In the genomic region with DNA sequence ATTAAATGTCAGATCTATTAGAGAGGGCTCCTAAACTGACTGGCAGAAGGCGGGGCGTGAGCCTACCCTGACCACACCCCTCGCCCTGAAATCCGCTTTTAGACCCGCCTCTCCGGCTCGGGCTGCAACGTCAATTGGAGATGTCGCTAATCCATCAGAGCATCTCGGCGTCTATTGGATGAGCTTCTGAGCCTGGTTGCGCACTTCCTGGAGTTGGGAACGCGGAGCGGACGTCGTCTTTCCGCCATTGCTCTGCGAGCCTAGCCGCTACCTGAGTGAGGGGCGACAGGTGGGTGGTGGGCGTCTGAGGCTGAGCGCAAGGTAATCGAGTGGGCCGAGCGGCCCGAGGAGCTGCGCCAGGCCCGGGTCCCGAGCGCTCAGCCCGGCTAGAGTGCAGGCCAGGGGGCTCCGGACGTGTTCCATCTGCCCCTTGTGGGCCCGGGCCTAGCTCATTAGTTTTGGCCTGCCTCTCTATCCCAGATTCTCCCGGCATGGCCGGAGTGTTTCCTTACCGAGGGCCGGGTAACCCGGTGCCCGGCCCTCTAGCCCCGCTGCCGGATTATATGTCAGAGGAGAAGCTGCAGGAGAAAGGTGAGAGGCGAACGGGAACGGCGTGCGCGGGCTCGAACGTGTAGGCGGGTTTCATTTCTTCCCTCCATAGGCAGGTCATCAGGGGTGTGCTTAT, we compare ENCODE assay signal across 8 mouse cellular contexts. TPM values are rescaled to one million over a fixed set of nuclear protein-coding genes. Genes with fewer than 3 reads are reported as not detected.
DNase-seq lines count a peak whose midpoint lies in the region; ATAC-seq lines count a peak whose summit lies in the region.

A gene (plus strand): TSS at position 216 of the 685 bp plus-strand sequence.

- DNase-seq in adipocyte (ENCODE audit: low spot score), result peak; percentile 98
- DNase-seq in embryo, embryonic 10 days (ENCODE audit: low spot score), result peak; percentile 99
- peak; percentile 93 for DNase-seq in gastrocnemius, postnatal 14 days
- peak; percentile 96 to 98 for DNase-seq in left cerebral cortex, postnatal 10 days (ENCODE audit: extremely low spot score in 1 of 2, low spot score in 2 of 2)
- peak; percentile 98 for DNase-seq in right cerebral cortex, postnatal 25 days
- peak; percentile 95 to 96 for DNase-seq in urinary bladder, postnatal 4 days (ENCODE audit: low spot score in 2 of 2)

- peak; percentile 100 for ATAC-seq in inflammation-experienced regulatory T-cells, adult 6 months
- ATAC-seq in megakaryocyte-erythroid progenitor cell, adult 5-6 weeks (replicated peaks; ENCODE audit: low FRiP score, low TSS enrichment, poor library complexity, severe bottlenecking), result peak; percentile 100

- intact Hi-C loops in gastrocnemius, postnatal 14 days (cut with DNase I; ENCODE audit: low total_unique reads), result no loop called here
- intact Hi-C loops in left cerebral cortex, postnatal 10 days (cut with DNase I), result no loop called here

RNA-seq across cellular contexts. Expression of the gene that starts here (rescaled TPM):
- total RNA-seq in gastrocnemius, postnatal 14 days (2021), result 10 to 100 TPM; 64.9 to 68.5 TPM
- 10 to 100 TPM; 37.6 to 48.7 (median 43.8) TPM for polyA plus RNA-seq in inflammation-experienced regulatory T-cells, adult 6 months (2017; shearing (Covaris generic))
- 100 to 1,000 TPM; 117 to 121 TPM for total RNA-seq in left cerebral cortex, postnatal 10 days (2021)
- 160 and 198 TPM in 2 replicates for total RNA-seq in megakaryocyte-erythroid progenitor cell, adult 5-6 weeks (2014; fragmentation: Nextera tagmentation)
- 118 and 144 TPM in 2 replicates for total RNA-seq in megakaryocyte-erythroid progenitor cell, adult 5-6 weeks (2017)

Comparison
In these comparisons a context has a peak if more than half of its experiments do, and no peak if none do; other contexts are left out.
1. Peak in every context shown above with its lines: DNase-seq and ATAC-seq.